Mouse (Mus musculus): ENCODE data around the gene Nfyc.

The Nfyc gene

GRCm38 (mm10) chr4:120831472-120831871 is at the start of gene Nfyc:
TSS of gene Nfyc (minus strand) at chr4:120831572.
- DNase-seq (ENCODE audit: low read depth, low spot score): no peak

- no peak for DNase-seq (ENCODE audit: low read depth, low spot score)
Observed at GRCm38 (mm10) chr4:120880731-120881432, 49.5 kb upstream of the Nfyc start.

- DNase-seq (ENCODE audit: low read depth, low spot score): no peak
Observed at GRCm38 (mm10) chr4:120879386-120879785, 48.0 kb upstream of the Nfyc start.

- DNase-seq (ENCODE audit: low read depth, low spot score): no peak
Observed at GRCm38 (mm10) chr4:120878728-120879127, 47.4 kb upstream of the Nfyc start.

GRCm38 (mm10) chr4:120875961-120876360 is 44.6 kb upstream of the Nfyc start:
- DNase-seq (ENCODE audit: low read depth, low spot score): no peak

- DNase-seq (ENCODE audit: low read depth, low spot score): no peak
Observed at GRCm38 (mm10) chr4:120870262-120870748, 38.9 kb upstream of the Nfyc start.

- no peak for DNase-seq (ENCODE audit: low read depth, low spot score)
Observed at GRCm38 (mm10) chr4:120868988-120869387, 37.6 kb upstream of the Nfyc start.

- no peak for DNase-seq (ENCODE audit: low read depth, low spot score)
Observed at GRCm38 (mm10) chr4:120868246-120868645, 36.9 kb upstream of the Nfyc start.

- no peak for DNase-seq (ENCODE audit: low read depth, low spot score)
Observed at GRCm38 (mm10) chr4:120866211-120866610, 34.8 kb upstream of the Nfyc start.

- no peak for DNase-seq (ENCODE audit: low read depth, low spot score)
Observed at GRCm38 (mm10) chr4:120859865-120860264, 28.5 kb upstream of the Nfyc start.

GRCm38 (mm10) chr4:120856376-120856775 is 25.0 kb upstream of the Nfyc start:
- no peak for DNase-seq (ENCODE audit: low read depth, low spot score)

- no peak for DNase-seq (ENCODE audit: low read depth, low spot score)
Observed at GRCm38 (mm10) chr4:120855360-120856060, 24.1 kb upstream of the Nfyc start.

- DNase-seq (ENCODE audit: low read depth, low spot score): no peak
Observed at GRCm38 (mm10) chr4:120854588-120855319, 23.4 kb upstream of the Nfyc start, which contains the start of gene Rims3. TSS of gene Rims3 (plus strand) at chr4:120854816.

GRCm38 (mm10) chr4:120850946-120851345 is 19.6 kb upstream of the Nfyc start:
- DNase-seq (ENCODE audit: low read depth, low spot score): peak; percentile 39

- DNase-seq (ENCODE audit: low read depth, low spot score): no peak
Observed at GRCm38 (mm10) chr4:120849451-120849850, 18.1 kb upstream of the Nfyc start.

GRCm38 (mm10) chr4:120848909-120849308 is 17.5 kb upstream of the Nfyc start:
- no peak for DNase-seq (ENCODE audit: low read depth, low spot score)

GRCm38 (mm10) chr4:120845098-120845497 is 13.7 kb upstream of the Nfyc start:
- no peak for DNase-seq (ENCODE audit: low read depth, low spot score)

- DNase-seq (ENCODE audit: low read depth, low spot score): peak; percentile 55
Observed at GRCm38 (mm10) chr4:120844423-120845082, 13.2 kb upstream of the Nfyc start.

- no peak for DNase-seq (ENCODE audit: low read depth, low spot score)
Observed at GRCm38 (mm10) chr4:120841342-120841741, 10.0 kb upstream of the Nfyc start.

GRCm38 (mm10) chr4:120830767-120831166 is 605 bp downstream of the Nfyc start:
- no peak for DNase-seq (ENCODE audit: low read depth, low spot score)

GRCm38 (mm10) chr4:120826418-120826817 is 5.0 kb downstream of the Nfyc start:
- DNase-seq (ENCODE audit: low read depth, low spot score): no peak

Data from c-Kit-negative CD71-positive TER-119-positive erythroid progenitor cells, embryonic 14.5 days (primary cell).